Mouse (Mus musculus) left cerebral cortex, postnatal 4 days (tissue): Measurements from ENCODE around the gene Ptar1. TPM values are rescaled to one million over a fixed set of nuclear protein-coding genes. Genes with fewer than 3 reads are reported as not detected.
A peak's percentile ranks its signal among the peaks of the same experiment; 100 is the strongest.
"Not testable (repeated sequence)": the region's sequence is repeated elsewhere in the genome, so short reads cannot be mapped to it uniquely, and the experiment has no call there.

ENCODE experiments used
- DNase-seq: peaks from one replicate; pipeline ENCODE4 v3.0.0-alpha.2; 2022
- intact Hi-C: fragments of 180-260 bp; cut with DNase I; formaldehyde crosslinking; loops from one replicate; pipeline ENCODE4 v1.15.1; 2025
- total RNA-seq, 2 experiments: library from RNA; stranded (reverse); gene quantifications; 2 replicates each; pipeline ENCODE4 v1.2.3; 2021

The Ptar1 gene
- 10 to 100 TPM; 24.8 to 27.1 TPM for total RNA-seq

DNA sequence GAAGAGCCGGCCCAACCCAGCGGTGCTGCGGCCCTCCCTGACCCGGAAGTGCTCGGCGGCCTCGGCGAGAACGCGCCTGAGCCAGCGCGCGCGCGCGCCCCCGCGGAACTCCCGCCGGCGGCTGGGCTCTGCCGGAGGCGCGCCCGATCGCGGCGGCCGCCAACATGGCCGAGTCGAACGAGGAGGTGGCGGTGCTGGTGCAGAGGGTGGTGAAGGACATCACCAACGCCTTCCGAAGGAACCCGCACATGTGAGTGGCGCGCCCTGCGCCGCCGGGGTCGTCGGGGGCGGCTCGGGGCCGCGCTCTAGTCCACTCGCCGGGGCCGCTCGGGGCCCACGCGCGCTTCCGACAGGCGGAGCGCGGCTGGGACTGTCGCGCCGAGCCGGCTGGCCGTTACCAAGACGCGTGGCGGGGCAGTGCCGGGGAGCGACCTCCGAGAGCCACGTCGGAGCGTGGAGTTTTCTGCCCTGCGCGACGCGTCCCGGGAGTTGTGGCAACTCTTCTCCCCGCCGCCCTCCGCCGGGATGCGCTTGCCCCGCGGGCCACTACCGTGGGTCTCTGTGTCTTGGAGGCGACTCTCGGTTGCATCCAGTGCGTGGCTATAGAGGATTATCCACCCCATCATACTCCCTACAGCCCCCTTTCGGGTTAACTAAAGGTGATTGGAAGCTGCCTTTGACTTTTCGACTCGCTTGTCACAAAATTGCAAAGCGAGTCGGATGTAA, at the start of gene Ptar1:
TSS of gene Ptar1 (plus strand) at position 134 of the 726 bp plus-strand sequence.
- DNase-seq, result peak; percentile 93
- intact Hi-C loops, result loop anchor here (10.0 kb wide), 1 partner anchor 313 kb away; no protein-coding TSS in a partner anchor

DNA sequence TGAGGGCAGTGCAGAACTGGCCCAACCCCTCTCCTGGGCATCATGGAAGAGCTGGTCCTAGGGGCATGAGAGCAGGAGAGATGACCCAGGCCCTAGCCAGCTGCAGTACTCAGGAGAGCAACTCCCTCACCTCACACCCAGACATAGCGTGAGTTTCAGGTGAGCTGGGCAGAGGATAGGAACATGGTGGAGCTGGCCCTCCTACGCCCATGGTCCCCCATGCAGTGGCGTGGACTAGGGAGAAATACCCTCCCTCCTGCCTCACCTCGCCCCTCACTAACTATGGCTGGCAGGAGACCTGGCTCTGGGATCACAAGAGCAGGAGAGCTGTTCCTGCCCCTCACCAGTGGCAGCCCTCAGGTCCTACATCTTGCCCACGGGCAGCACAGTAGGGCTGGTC, 43.4 kb upstream of the Ptar1 start:
- intact Hi-C loops, result no loop called here
- no peak for DNase-seq

DNA sequence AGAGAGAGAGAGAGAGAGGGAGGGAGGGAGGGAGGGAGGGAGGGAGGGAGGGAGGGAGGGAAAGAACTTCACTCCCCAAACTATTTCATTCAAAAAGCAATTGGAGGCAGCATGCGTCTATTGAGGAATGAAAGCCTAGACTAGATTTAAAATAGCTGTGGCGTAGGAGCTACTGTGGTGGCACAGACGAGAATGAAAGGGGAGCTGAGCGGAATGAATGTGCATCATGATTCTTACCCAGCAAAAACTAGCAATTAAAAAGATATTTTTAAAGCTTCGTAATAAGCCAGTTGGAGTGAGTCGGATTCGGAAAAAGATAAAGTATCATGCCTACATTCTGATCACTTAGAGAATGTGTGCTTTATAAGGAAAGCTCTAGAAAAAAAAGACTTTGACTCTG, 41.9 kb upstream of the Ptar1 start:
- intact Hi-C loops, result no loop called here
- DNase-seq, result no peak

DNA sequence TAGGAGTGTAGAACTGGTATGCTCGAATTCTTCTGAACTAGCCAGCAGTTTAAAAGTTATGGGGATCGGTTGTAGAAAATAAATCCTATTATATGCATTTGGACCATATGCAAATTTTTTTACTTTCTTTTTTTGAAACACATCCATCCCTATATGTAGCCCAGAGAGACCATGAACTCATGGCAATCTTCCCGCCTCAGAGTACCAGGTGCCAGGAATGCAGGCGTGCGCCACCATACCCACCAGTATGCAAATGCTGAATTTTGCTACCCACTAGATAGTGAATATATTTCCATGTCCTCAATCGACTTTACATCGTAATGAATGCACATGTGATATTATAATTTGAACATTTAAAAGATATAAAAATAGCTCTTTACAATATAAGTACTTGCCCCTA, 39.9 kb upstream of the Ptar1 start:
- no peak for DNase-seq
- intact Hi-C loops, result no loop called here

DNA sequence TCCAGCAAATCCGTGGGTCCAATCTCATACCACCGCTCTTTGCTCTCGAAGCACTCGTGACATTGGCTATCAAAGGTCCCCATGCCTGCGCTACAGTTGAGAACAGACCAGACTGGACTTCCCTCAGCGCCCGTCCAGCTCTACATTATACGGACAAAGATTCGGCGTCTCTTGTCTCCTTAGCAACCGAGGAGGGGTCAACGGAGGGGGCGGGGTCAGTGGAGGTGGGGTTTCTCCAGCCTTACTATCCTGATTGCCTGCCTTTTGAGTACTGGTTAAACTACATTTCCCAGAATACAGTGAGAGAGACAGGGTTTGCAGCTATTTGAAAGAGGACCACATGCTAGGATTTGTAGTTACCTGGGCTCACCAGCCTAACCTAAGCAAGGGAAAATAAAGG, 34.6 kb upstream of the Ptar1 start, which contains the start of gene 1700028P14Rik:
TSS of gene 1700028P14Rik (minus strand) at position 169 of the 400 bp plus-strand sequence.
- peak; percentile 80 for DNase-seq
- intact Hi-C loops, result no loop called here

DNA sequence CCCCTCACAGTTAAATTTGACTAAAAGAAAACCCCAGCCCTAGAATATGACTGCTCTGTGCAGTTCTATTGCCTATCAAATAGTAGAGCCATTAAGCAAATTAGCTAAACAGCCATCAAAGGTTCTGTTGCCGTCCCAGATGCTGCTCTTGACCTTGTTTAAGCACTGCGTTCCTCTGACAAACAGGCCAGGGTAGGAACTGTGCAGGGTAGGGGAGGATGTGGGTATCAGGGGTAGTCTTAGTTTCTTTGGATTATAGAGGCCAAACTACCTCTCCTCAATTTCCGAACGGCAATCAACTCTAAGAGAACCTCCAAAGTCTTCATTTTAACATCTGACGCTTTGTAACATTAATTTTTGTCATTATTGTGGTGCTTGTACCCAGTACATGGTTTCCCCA, 34.1 kb upstream of the Ptar1 start:
- intact Hi-C loops, result no loop called here
- no peak for DNase-seq

DNA sequence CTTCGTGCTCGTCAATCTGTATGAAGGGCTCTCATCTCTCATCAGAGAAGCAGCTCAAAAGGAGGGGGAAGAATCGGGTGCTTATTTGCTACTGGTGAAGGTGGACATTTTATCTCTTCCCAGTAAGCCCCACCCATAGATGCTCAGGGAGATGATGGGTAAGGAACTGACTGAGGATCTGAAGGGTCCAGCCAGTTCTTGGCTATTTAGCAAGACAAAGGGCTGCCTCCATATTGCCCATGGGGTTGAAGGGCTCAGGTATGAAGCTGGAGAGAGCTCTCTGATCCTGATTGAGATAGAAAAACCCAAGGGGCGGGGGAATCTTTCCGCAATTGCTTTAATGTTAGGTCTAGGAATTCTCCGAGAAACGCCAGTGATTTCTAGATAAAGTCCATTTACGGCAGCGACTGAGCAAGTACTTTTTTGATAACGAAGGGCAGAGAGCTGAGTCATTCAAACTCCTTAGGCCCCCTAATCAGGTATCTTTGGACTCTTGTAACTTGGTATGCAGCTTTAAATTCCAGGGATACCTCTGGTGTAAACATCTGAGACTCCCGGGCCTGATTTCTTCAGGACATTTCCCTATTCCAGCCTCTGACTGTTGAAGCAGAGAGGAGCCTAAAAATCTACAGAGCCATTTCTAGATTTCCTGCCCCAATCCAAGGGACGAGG, 29.8 kb upstream of the Ptar1 start:
- intact Hi-C loops, result no loop called here

DNA sequence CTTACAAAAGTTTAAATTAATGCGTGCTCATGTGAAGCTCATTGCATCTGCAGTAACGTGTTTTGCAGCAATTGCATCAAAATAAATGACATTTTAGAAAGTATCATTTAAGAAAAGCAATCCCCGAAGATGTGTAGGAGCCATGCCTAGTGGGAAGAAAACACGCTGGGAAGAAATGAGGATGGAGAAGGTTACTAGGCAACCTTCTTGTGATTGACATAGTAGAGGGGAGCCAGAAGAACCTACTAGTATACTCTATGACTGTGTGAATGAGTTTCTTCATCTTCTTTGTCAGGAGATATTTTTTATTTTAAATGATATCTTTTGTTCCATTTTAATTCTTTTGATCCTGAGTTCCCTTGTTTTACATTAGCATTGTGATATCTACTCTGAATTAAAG, 28.9 kb upstream of the Ptar1 start:
- no peak for DNase-seq
- intact Hi-C loops, result no loop called here

More for the DNA sequence above, 29.8 kb upstream of the Ptar1 start:
- no peak for DNase-seq

DNA sequence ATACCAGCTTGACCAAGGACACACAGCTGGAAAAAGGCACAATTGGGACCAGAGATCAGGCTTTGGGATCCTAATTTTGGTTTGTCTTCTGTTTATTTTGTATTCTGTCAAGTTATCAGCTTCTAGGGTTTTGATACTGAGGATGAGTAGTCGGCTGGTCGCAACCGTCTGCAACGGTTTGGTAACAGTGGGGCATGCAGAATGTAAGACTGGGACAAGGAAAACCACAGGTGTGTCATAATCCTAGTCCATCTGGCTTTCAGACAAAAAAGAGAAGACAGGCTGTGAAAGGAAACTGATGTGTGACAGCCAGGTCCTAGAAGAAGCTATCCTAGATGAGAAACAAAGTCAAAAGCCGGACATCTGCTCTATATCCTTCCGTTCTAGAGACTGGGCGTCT, 23.1 kb upstream of the Ptar1 start:
- DNase-seq, result no peak
- intact Hi-C loops, result no loop called here

DNA sequence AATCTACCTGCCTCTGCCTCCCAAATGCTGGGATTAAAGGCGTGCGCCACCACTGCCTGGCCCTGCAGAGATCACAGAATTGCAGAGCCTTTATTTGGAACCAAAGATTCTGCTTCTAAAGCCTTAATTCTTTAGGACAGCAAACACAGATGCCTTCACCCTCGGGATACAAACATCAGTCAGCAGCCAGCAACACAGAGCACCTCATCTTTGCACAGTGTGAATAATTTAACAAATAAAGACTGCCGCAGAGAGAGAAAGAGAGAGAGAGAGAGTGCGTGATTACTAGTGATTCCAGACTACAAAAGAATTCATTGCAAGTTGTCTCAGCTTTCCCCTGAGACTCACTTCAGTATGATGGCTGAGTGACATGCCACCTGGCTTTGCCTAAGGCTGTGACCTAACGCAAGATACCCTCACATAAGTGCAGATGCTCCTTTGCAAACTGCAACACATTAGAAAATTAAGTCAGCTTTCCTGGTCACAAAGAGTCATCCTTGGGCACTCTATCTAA, 19.0 kb upstream of the Ptar1 start:
- intact Hi-C loops, result no loop called here
- DNase-seq, result no peak

DNA sequence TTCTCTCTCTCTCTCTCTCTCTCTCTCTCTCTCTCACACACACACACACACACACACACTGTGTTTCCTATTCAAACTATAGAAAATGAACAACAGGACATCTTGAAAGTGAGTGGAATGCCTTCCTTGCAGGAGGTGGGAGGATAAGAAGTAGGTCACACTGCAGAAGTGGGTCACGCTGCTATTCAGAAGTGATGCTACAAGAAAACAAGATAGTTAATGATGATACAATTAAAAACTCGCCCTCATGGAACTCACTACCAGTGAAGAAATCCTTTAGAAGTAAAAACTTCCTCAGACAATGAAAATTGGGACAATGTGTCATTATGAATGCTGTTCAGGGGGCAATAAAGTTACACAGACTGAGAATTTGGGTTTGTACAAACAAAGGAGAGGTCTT, 14.2 kb upstream of the Ptar1 start:
- DNase-seq, result no peak
- intact Hi-C loops, result no loop called here

DNA sequence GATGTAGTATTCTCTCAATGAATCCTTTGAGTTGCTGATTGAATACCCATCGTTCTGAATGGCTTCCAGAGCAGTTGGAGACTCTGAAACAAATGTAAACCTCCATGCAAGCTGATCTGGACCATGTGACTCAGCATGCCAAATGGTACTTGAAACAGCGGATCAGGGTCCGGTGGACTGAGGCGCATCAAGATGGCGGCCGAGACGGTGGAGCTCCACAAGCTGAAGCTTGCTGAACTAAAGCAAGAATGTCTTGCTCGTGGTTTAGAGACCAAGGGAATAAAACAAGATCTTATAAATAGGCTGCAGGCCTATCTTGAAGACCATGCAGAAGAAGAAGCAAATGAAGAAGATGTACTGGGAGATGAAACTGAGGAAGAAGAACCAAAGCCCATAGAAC, 11.6 kb upstream of the Ptar1 start:
- intact Hi-C loops, DNase-seq: not testable (repeated sequence)

DNA sequence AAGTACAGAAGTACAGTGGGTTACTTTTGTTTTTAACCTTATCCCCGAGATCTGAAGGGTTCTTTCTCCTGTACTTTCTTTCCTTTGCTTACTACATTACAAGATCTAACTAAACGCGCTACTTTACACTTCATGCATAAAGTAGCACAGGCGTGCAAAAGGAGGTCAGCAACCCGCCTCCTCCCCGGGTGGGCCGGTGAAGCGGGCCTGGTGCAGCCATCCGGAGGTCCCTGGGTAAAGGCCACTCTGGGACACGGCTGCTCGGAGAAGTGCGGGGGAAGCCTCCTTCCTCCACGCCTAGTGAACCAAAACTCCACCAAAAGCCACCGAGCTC, 300 bp upstream of the Ptar1 start:
- intact Hi-C loops, result loop anchor here (10.0 kb wide), 1 partner anchor 312 kb away; no protein-coding TSS in a partner anchor
- DNase-seq, result no peak

DNA sequence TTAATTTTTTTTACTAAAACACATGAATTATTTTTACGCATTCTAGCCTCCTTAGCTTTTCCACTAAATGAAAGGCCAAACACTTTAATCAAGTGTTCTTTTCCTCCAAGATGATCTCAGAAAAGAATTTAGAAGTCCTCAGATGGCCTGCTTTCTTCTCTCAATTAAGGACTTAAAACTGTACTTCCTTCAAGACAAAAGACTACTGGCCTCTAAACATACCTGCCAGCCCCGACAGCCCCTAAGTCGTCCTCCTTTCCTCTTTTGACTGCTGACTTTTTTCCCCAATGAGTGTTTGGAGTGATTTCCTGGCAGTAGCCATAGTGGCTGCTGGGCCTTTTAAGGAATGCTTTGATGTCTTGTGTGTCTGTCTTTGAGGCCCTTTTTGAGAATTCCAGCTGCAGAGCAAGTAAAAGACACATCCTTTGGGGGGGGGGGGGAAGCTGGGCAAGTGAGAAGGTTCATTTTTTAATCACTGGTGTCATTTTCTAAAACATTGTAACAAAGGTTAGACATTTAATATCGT, 1.3 kb downstream of the Ptar1 start:
- intact Hi-C loops, result loop anchor here (10.0 kb wide), 1 partner anchor 314 kb away; no protein-coding TSS in a partner anchor
- no peak for DNase-seq

DNA sequence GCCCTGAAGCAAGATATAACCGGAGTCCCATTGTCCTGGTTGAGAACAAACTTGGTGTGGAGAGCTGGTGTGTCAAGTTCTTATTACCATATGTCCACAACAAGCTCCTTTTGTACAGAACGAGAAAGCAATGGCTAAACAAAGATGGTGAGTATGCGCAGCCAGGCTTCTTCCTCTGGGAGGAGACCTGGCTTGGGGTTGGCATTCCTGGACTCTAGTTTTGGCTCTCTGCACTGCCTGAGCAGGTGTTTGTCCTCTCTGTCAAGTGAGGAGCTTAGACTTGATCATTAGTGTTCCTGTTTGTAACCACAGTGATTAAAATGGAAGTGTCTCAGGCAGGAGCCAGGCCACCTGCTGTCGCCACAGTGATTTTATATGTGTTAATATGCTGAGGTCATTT, 7.1 kb downstream of the Ptar1 start:
- intact Hi-C loops, result no loop called here

DNA sequence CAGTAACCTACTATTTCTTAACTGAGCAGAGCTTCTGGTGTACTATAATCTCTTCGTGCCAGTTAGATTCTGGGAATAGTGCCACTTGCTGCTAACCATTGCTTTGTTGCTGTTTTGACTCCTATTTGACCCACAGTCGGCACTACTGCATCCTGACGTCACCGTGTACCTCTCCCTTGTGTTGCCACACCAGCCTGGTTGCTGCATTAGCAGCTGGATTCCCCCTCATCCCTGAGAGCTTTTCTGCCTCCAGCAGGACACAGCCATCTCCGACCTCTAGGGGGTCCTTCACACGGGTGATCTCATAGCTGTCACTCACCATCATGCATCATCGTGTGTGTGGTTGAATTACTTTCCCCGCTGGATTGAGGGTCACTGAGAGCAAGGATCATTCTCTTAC, 10.6 kb downstream of the Ptar1 start:
- DNase-seq, result no peak
- intact Hi-C loops, result no loop called here

More for the DNA sequence above, 7.1 kb downstream of the Ptar1 start:
- DNase-seq, result no peak

DNA sequence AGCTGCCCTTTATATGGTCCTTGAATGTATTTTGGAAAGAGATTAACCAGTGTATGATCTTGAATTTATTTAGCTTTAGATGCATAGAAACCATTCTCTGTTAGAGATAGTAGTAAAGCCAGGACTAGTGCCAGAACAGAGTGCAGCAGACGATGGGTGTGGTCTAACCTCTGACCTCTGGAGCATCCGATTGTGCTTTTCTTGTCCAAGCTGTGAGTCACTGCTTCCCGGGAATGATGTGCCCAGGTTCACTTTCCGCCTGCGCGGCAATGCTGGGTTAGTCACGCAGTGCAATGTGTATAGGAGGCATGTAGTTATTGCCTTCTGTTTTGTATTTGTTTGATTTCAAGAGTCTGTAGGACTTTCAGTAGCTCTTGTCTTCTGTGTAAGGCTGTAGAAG, 11.1 kb downstream of the Ptar1 start:
- no peak for DNase-seq
- intact Hi-C loops, result no loop called here

DNA sequence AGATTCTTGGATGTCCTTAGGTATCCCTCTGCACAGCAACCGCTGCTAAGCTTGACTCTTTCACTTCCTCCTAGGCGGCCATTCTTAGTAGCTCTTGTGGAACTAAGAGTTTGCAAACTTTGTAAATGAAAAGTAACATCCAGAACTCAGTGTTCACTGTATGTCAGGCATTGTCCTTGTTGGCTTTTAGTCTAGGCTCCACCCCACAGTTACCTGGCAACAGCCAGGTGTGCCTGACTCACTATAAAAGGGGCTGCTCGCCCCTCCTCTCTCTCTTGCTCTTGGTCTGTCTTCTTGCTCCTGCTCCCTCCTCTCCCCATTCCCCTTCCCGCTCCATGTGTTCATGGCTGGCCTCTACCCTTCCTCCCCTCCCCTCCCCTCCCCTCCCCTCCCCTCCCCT, 11.9 kb downstream of the Ptar1 start:
- intact Hi-C loops, result no loop called here
- DNase-seq, result no peak

DNA sequence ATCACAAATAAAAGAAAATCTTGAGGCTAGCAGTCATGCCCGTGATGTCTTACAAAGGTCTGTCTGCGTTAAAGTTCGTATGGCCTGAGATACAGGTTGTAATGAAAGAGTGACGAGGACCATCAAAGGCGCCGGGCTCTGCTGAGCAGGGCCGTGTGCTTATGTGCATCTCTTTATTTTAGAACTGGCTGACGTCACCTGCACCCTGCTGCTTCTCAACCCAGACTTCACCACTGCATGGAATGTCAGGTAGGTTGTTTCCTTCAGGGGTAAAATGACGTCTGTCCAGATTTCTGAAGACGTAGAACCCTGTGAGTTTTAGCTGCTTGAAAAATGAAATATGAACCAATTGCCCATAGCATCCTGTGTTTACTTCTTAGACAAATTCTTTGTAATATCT, 15.7 kb downstream of the Ptar1 start:
- DNase-seq, result no peak
- intact Hi-C loops, result no loop called here

DNA sequence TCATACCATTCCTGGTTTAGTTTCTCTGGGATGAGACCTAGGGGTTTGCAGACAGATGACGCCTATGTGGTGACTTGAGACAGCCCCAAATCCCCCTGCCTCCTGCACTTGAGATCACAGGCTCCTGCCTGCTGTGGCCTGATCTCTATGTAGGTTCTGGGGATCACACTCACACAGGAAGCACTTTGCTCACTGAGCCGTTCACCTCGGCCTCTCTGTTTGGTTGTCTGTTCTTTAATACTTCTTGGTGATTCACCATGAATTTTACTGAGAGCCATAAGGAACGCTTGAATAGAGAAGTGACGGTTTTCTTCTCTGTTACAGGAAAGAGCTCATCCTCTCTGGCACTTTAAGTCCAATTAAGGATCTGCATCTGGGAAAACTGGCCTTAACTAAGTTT, 18.2 kb downstream of the Ptar1 start:
- no peak for DNase-seq
- intact Hi-C loops, result no loop called here

DNA sequence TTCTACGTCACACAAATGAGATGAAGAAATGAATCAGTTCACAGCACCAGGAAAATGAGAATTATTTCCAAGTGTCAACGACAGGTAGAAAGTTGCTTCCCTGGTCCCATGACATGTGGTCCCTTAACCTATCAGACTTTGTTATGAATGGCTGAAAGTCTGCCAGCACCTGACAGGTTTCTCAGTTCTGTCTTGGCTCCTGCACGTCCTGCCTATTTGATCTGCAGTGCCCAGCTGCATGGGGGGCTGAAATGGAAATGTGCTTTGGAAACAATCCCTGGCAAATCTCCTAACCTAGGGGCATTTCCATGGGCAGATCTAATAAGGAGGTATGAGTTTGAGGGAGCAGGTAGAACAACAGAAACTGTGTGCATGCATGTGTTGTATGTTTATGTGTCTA, 59.3 kb downstream of the Ptar1 start:
- intact Hi-C loops, result no loop called here
- DNase-seq, result no peak

DNA sequence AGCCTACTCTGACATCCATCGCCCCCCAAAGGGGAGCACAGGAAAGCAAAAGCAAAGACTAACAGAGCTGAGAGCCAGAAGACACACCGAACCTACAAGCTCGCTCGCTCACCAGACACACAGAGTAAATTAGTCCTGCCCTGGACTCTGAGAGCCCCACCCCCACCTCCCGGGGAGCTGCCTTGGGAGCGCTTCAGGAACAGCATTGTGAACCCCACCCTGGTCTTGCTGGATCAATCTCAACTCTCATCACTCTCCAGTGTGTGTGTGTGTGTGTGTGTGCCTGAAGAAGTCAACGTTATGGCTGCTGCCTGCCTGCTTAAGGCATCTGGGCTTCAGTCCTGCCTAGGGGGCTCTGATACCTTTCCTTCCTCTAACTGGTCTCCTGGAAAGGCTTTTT, 69.8 kb downstream of the Ptar1 start:
- intact Hi-C loops, result loop anchor here (5.0 to 10.0 kb wide), 2 partner anchors 182 to 380 kb away; no protein-coding TSS in a partner anchor
- DNase-seq, result no peak
